18 mouse cellular contexts compared by ENCODE assay signal in genomic region chr17:47642992-47643391, GRCm38 (mm10). TPM values are rescaled to one million over a fixed set of nuclear protein-coding genes. Genes with fewer than 3 reads are reported as not detected.
DNase-seq lines count a peak whose midpoint lies in the region; ATAC-seq and TF ChIP-seq lines count a peak whose summit lies in the region.
"Had no signal": no experiment of that assay in that cellular context is flagged by ENCODE, and none has a peak within 500 bp of the region (broad histone marks: within the 10 kb centered on the region; RNA-seq: fewer than 3 reads in every experiment).

No protein-coding gene starts in this region.

- no peak for DNase-seq in lung, postnatal 0 days (ENCODE audit: low spot score)
- no peak for DNase-seq in lung, adult 18-20 months
- peak; percentile 31 for DNase-seq in induced T-regulatory cell, adult 2 months (ENCODE audit: low read depth)
- DNase-seq in cerebellum, adult 8-10 months = no peak
- DNase-seq: cerebellum, adult 11-12 months; gastrocnemius, postnatal 25 days; layer of hippocampus, adult 9-11 months; retina, postnatal 1 day; spleen, adult 18-20 months had no signal

- no peak for TF ChIP-seq EP300 in lung, postnatal 0 days (IDR thresholded peaks at IDR 0.05)
- TF ChIP-seq EP300 in ES-Bruce4 (IDR thresholded peaks at IDR 0.05; ENCODE audit: insufficient read depth, low read depth, low read length) = no peak

- 0 out of 2 replicates have a peak, but pooled peaks cover 2% of the 10 kb centered on the region for H3K36me3 ChIP-seq in intestine, postnatal 0 days (ENCODE audit: control insufficient read depth, insufficient read depth)
- H3K36me3 ChIP-seq in intestine, embryonic 16.5 days (ENCODE audit: control insufficient read depth, insufficient read depth, low read length) = no peaks in the 10 kb centered on the region
- no peaks in the 10 kb centered on the region for H3K36me3 ChIP-seq in lung, postnatal 0 days (ENCODE audit: insufficient read depth, low read length)
- H3K36me3 ChIP-seq in ES-Bruce4 (ENCODE audit: control insufficient read depth, insufficient read depth, low read length, poor library complexity, severe bottlenecking) = no peaks in the 10 kb centered on the region
- H3K36me3 ChIP-seq: embryonic facial prominence, embryonic 15.5 days; heart, embryonic 15.5 days; hindbrain, embryonic 13.5 days had no signal

- no peak overlapping the region for H3K4me2 ChIP-seq in intestine, postnatal 0 days (replicated peaks; ENCODE audit: low read depth)
- H3K4me2 ChIP-seq in intestine, embryonic 16.5 days (ENCODE audit: low read depth, low read length) = no peak overlapping the region
- no peak overlapping the region for H3K4me2 ChIP-seq in lung, postnatal 0 days (replicated peaks; ENCODE audit: low read depth, low read length)
- H3K4me2 ChIP-seq: embryonic facial prominence, embryonic 15.5 days; forebrain, embryonic 13.5 days; heart, embryonic 15.5 days; hindbrain, embryonic 13.5 days had no signal

- WGBS in intestine, postnatal 0 days = 93% methylated on average over 2 of the region's 2 CpGs
- WGBS in intestine, embryonic 16.5 days = 83% methylated on average over 2 of the region's 2 CpGs
- WGBS in lung, postnatal 0 days = 78% methylated on average over 2 of the region's 2 CpGs

- no peaks in the 10 kb centered on the region for H3K27me3 ChIP-seq in intestine, postnatal 0 days (replicated peaks; ENCODE audit: control insufficient read depth, insufficient read depth, low read length)
- H3K27me3 ChIP-seq in intestine, embryonic 16.5 days (replicated peaks; ENCODE audit: control insufficient read depth, insufficient read depth, low read length) = no peaks in the 10 kb centered on the region
- H3K27me3 ChIP-seq in lung, postnatal 0 days (replicated peaks; ENCODE audit: insufficient read depth, low read length) = no peaks in the 10 kb centered on the region
- no peaks in the 10 kb centered on the region for H3K27me3 ChIP-seq in ES-Bruce4 (ENCODE audit: control insufficient read depth, insufficient read depth, low read length, poor library complexity, severe bottlenecking)
- H3K27me3 ChIP-seq: embryonic facial prominence, embryonic 15.5 days; forebrain, embryonic 13.5 days; heart, embryonic 15.5 days; hindbrain, embryonic 13.5 days had no signal

- no peaks in the 10 kb centered on the region for H3K9me3 ChIP-seq in intestine, postnatal 0 days (ENCODE audit: control insufficient read depth)
- H3K9me3 ChIP-seq in intestine, embryonic 16.5 days (ENCODE audit: control insufficient read depth, low read length) = no peaks in the 10 kb centered on the region
- no peaks in the 10 kb centered on the region for H3K9me3 ChIP-seq in lung, postnatal 0 days (ENCODE audit: low read length)
- H3K9me3 ChIP-seq in ES-Bruce4 (replicated peaks; ENCODE audit: control insufficient read depth, insufficient read depth, low read length, poor library complexity, severe bottlenecking) = no peaks in the 10 kb centered on the region
- H3K9me3 ChIP-seq: embryonic facial prominence, embryonic 15.5 days; forebrain, embryonic 13.5 days; heart, embryonic 15.5 days; hindbrain, embryonic 13.5 days had no signal

- no peak overlapping the region for H3K27ac ChIP-seq in intestine, postnatal 0 days (ENCODE audit: low read depth, low read length)
- no peak overlapping the region for H3K27ac ChIP-seq in intestine, embryonic 16.5 days (ENCODE audit: low read length)
- no peak overlapping the region for H3K27ac ChIP-seq in lung, postnatal 0 days (ENCODE audit: low read length)
- H3K27ac ChIP-seq in ES-Bruce4 (ENCODE audit: insufficient read depth, low read length) = no peak overlapping the region
- H3K27ac ChIP-seq: embryonic facial prominence, embryonic 15.5 days; forebrain, embryonic 13.5 days; heart, embryonic 15.5 days; hindbrain, embryonic 13.5 days had no signal

- peak; percentile 44 for TF ChIP-seq CTCF in intestine, postnatal 0 days (IDR thresholded peaks at IDR 0.05; ENCODE audit: low read depth)
- peak; percentile 27 for TF ChIP-seq CTCF in lung, postnatal 0 days (IDR thresholded peaks at IDR 0.05)
- peak; percentile 27 for TF ChIP-seq CTCF in ES-Bruce4 (IDR thresholded peaks at IDR 0.05; ENCODE audit: low read depth, low read length)

- no peaks in the 10 kb centered on the region for H3K4me1 ChIP-seq in intestine, postnatal 0 days (replicated peaks; ENCODE audit: control insufficient read depth, insufficient read depth, low read length)
- H3K4me1 ChIP-seq in intestine, embryonic 16.5 days (ENCODE audit: control insufficient read depth, insufficient read depth, low read length) = no peaks in the 10 kb centered on the region
- no peaks in the 10 kb centered on the region for H3K4me1 ChIP-seq in lung, postnatal 0 days (ENCODE audit: insufficient read depth, low read depth, low read length)
- H3K4me1 ChIP-seq in ES-Bruce4 (ENCODE audit: control insufficient read depth, insufficient read depth, low read length) = no peaks in the 10 kb centered on the region
- H3K4me1 ChIP-seq: embryonic facial prominence, embryonic 15.5 days; heart, embryonic 15.5 days had no signal

- no peak overlapping the region for H3K4me3 ChIP-seq in intestine, postnatal 0 days (ENCODE audit: low read depth, low read length)
- H3K4me3 ChIP-seq in intestine, embryonic 16.5 days (ENCODE audit: low read length) = no peak overlapping the region
- no peak overlapping the region for H3K4me3 ChIP-seq in lung, postnatal 0 days (ENCODE audit: low read depth, low read length)
- H3K4me3 ChIP-seq in ES-Bruce4 (ENCODE audit: low read depth, low read length) = no peak overlapping the region
- H3K4me3 ChIP-seq: embryonic facial prominence, embryonic 15.5 days; forebrain, embryonic 13.5 days; heart, embryonic 15.5 days; hindbrain, embryonic 13.5 days had no signal

- ATAC-seq in intestine, postnatal 0 days = no peak
- ATAC-seq in intestine, embryonic 16.5 days = no peak
- no peak for ATAC-seq in lung, postnatal 0 days
- no peak for ATAC-seq in inflammation-experienced regulatory T-cells, adult 6 months
- ATAC-seq: forebrain, embryonic 13.5 days; midbrain, embryonic 16.5 days had no signal

- no peak overlapping the region for H3K9ac ChIP-seq in intestine, postnatal 0 days (ENCODE audit: low read depth, low read length)
- H3K9ac ChIP-seq in intestine, embryonic 16.5 days (ENCODE audit: low read depth, low read length) = no peak overlapping the region
- no peak overlapping the region for H3K9ac ChIP-seq in lung, postnatal 0 days (replicated peaks; ENCODE audit: low read depth)
- no peak overlapping the region for H3K9ac ChIP-seq in ES-Bruce4 (ENCODE audit: low read depth, poor library complexity, severe bottlenecking)
- H3K9ac ChIP-seq: embryonic facial prominence, embryonic 15.5 days; forebrain, embryonic 13.5 days; heart, embryonic 15.5 days; hindbrain, embryonic 13.5 days had no signal

- TF ChIP-seq POLR2A in ES-Bruce4 (IDR thresholded peaks at IDR 0.05; ENCODE audit: insufficient read depth, low read length) = no peak

RNA-seq across cellular contexts. Expression of gene Usp49, which starts 12.5 kb away (rescaled TPM):
- polyA plus RNA-seq in intestine, postnatal 0 days (2015; fragmentation: Nextera tagmentation; extraction: Ambion mirVana) = 2.6 and 2.9 TPM in 2 replicates
- 3.8 and 4.2 TPM in 2 replicates for polyA plus RNA-seq in intestine, embryonic 16.5 days (2015; fragmentation: Nextera tagmentation; extraction: Ambion mirVana)
- 3.3 and 4.1 TPM in 2 replicates for polyA plus RNA-seq in lung, postnatal 0 days (2015; fragmentation: Nextera tagmentation; extraction: Ambion mirVana)
- 15.8 and 16.8 TPM in 2 replicates for polyA plus RNA-seq in ES-Bruce4 (2011; ENCODE audit: insufficient read depth, insufficient read length, low read depth, missing spikeins)
- polyA plus RNA-seq in inflammation-experienced regulatory T-cells, adult 6 months (2017; shearing (Covaris generic)) = under 1 TPM; 0.58 to 0.97 (median 0.70) TPM

RNA-seq across cellular contexts. Expression of gene Gm20517, which starts 31.6 kb away (rescaled TPM):
- polyA plus RNA-seq in intestine, postnatal 0 days (2015; fragmentation: Nextera tagmentation; extraction: Ambion mirVana) = 0.47 and 1.2 TPM in 2 replicates
- polyA plus RNA-seq in intestine, embryonic 16.5 days (2015; fragmentation: Nextera tagmentation; extraction: Ambion mirVana) = 0.73 and 0.78 TPM in 2 replicates
- polyA plus RNA-seq in lung, postnatal 0 days (2015; fragmentation: Nextera tagmentation; extraction: Ambion mirVana) = 0.64 and 1.4 TPM in 2 replicates
- 4.5 and 11.9 TPM in 2 replicates for polyA plus RNA-seq in ES-Bruce4 (2011; ENCODE audit: insufficient read depth, insufficient read length, low read depth, missing spikeins)
- polyA plus RNA-seq in inflammation-experienced regulatory T-cells, adult 6 months (2017; shearing (Covaris generic)) = under 1 TPM in 2 of 3 experiments, not detected in 1; 0.68 to 0.79 TPM

RNA-seq across cellular contexts. Expression of gene Med20, which starts 31.6 kb away (rescaled TPM):
- 22.8 and 22.9 TPM in 2 replicates for polyA plus RNA-seq in intestine, postnatal 0 days (2015; fragmentation: Nextera tagmentation; extraction: Ambion mirVana)
- polyA plus RNA-seq in intestine, embryonic 16.5 days (2015; fragmentation: Nextera tagmentation; extraction: Ambion mirVana) = 40.4 and 41.4 TPM in 2 replicates
- 31.6 and 32.8 TPM in 2 replicates for polyA plus RNA-seq in lung, postnatal 0 days (2015; fragmentation: Nextera tagmentation; extraction: Ambion mirVana)
- polyA plus RNA-seq in ES-Bruce4 (2011; ENCODE audit: insufficient read depth, insufficient read length, low read depth, missing spikeins) = 26.4 and 36.9 TPM in 2 replicates
- polyA plus RNA-seq in inflammation-experienced regulatory T-cells, adult 6 months (2017; shearing (Covaris generic)) = 10 to 100 TPM; 27.6 to 32.3 (median 28.1) TPM

RNA-seq across cellular contexts. Expression of gene Bysl, which starts 31.7 kb away (rescaled TPM):
- 7.7 and 8.2 TPM in 2 replicates for polyA plus RNA-seq in intestine, postnatal 0 days (2015; fragmentation: Nextera tagmentation; extraction: Ambion mirVana)
- 17.7 and 22.0 TPM in 2 replicates for polyA plus RNA-seq in intestine, embryonic 16.5 days (2015; fragmentation: Nextera tagmentation; extraction: Ambion mirVana)
- 9.9 and 10.4 TPM in 2 replicates for polyA plus RNA-seq in lung, postnatal 0 days (2015; fragmentation: Nextera tagmentation; extraction: Ambion mirVana)
- 24.9 and 25.7 TPM in 2 replicates for polyA plus RNA-seq in ES-Bruce4 (2011; ENCODE audit: insufficient read depth, insufficient read length, low read depth, missing spikeins)
- polyA plus RNA-seq in inflammation-experienced regulatory T-cells, adult 6 months (2017; shearing (Covaris generic)) = 10 to 100 TPM in 2 of 3 experiments, 1 to 10 TPM in 1; 9.1 to 12.3 (median 11.6) TPM

RNA-seq across cellular contexts. Expression of gene Tomm6, which starts 45.2 kb away (rescaled TPM):
- polyA plus RNA-seq in intestine, postnatal 0 days (2015; fragmentation: Nextera tagmentation; extraction: Ambion mirVana) = 384 and 398 TPM in 2 replicates
- 426 and 427 TPM in 2 replicates for polyA plus RNA-seq in intestine, embryonic 16.5 days (2015; fragmentation: Nextera tagmentation; extraction: Ambion mirVana)
- 303 and 324 TPM in 2 replicates for polyA plus RNA-seq in lung, postnatal 0 days (2015; fragmentation: Nextera tagmentation; extraction: Ambion mirVana)
- polyA plus RNA-seq in ES-Bruce4 (2011; ENCODE audit: insufficient read depth, insufficient read length, low read depth, missing spikeins) = 221 and 231 TPM in 2 replicates
- polyA plus RNA-seq in inflammation-experienced regulatory T-cells, adult 6 months (2017; shearing (Covaris generic)) = 100 to 1,000 TPM; 299 to 411 (median 338) TPM
